Mouse (Mus musculus) liver, embryonic 14.5 days (tissue): ENCODE results near the gene Aamp.

Experiments used
- CTCF ChIP-seq: IDR thresholded peaks from 2 replicates; pipeline ENCODE4 v1.5.1; 2016; ENCODE audit warnings: antibody characterized with exemption, low read depth, control low read depth
- EP300 ChIP-seq: IDR thresholded peaks from 2 replicates; pipeline ENCODE4 v1.6.1; 2016; ENCODE audit warnings: antibody characterized with exemption, low read depth

DNA sequence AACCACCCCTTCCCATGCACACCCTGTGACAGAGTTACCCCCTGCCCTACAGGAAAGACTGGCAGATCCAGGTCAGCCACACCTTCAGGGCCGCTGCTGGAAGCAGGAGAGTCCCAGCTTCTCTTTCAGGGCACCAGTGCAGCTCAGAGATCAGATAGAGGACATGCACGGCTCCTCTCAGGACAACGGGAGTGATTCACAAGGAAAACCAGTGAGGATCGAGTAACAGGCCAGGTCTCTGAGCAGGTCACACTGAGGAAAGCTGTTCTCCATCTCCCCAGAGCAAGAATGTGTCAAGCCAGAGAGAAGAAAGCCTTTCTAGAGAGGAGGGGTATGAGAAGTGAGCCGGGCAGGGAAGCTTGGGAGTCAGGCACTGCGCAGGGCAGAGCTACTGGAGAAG is 11.9 kb upstream of the Aamp start:
- TF ChIP-seq CTCF (no peak), EP300 (no peak)
